Mouse (Mus musculus): ENCODE data around the gene Gm15140. TPM values are rescaled to one million over a fixed set of nuclear protein-coding genes. Genes with fewer than 3 reads are reported as not detected.
"Not testable (repeated sequence)": the region's sequence is repeated elsewhere in the genome, so short reads cannot be mapped to it uniquely, and the experiment has no call there.

The Gm15140 gene
- polyA plus RNA-seq (2011; ENCODE audit: insufficient read depth, insufficient read length, low read depth, missing spikeins) = not detected in 2 replicates

DNA sequence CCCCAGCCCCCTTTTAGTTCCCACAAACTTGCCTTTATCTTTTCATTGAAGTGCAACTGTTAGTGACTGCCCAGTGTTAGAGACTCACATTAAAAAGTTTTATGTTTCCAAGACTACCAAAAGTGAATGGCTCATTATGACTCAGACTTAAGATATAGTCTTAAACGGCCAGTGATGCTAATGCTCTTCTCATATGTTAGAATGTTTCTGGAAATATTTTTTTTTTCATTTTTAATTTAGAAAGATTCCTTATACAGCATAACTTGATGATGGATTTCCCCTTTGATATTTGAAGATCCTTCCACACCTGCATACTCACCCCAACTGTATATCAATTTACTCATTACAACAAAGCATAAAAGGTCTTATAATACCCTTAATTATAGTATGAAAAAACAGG, at the start of gene Gm15140:
Gene Gm15140, minus strand, starts transcription at position 101 of the 400 bp plus-strand sequence.
- not testable (repeated sequence) for H3K27me3 ChIP-seq (ENCODE audit: control insufficient read depth, insufficient read depth, low read length, poor library complexity, severe bottlenecking); H3K4me3 ChIP-seq (ENCODE audit: low read depth, low read length); H3K4me1 ChIP-seq (ENCODE audit: control insufficient read depth, insufficient read depth, low read length); H3K9ac ChIP-seq (ENCODE audit: low read depth, poor library complexity, severe bottlenecking); H3K27ac ChIP-seq (ENCODE audit: insufficient read depth, low read length); H3K36me3 ChIP-seq (ENCODE audit: control insufficient read depth, insufficient read depth, low read length, poor library complexity, severe bottlenecking); H3K9me3 ChIP-seq (replicated peaks; ENCODE audit: control insufficient read depth, insufficient read depth, low read length, poor library complexity, severe bottlenecking)

Other genes starting within 250 kb of the Gm15140 start
- not detected in 2 replicates for gene Samt1, start 108.0 kb downstream of the Gm15140 start, polyA plus RNA-seq (2011; ENCODE audit: insufficient read depth, insufficient read length, low read depth, missing spikeins)
- not detected in 2 replicates for gene 4921511M17Rik, start 86.9 kb downstream of the Gm15140 start, polyA plus RNA-seq (2011; ENCODE audit: insufficient read depth, insufficient read length, low read depth, missing spikeins)
- gene Gm10057, start 65.6 kb downstream of the Gm15140 start, polyA plus RNA-seq (2011; ENCODE audit: insufficient read depth, insufficient read length, low read depth, missing spikeins) = not detected in 2 replicates
- not detected in 2 replicates for gene 4930524N10Rik, start 222.7 kb upstream of the Gm15140 start, polyA plus RNA-seq (2011; ENCODE audit: insufficient read depth, insufficient read length, low read depth, missing spikeins)